Mouse (Mus musculus): ENCODE measurements around the gene Cox6a1. TPM values are rescaled to one million over a fixed set of nuclear protein-coding genes. Genes with fewer than 3 reads are reported as not detected.
"Not testable (repeated sequence)": the region's sequence is repeated elsewhere in the genome, so short reads cannot be mapped to it uniquely, and the experiment has no call there.

The Cox6a1 gene
- total RNA-seq (2021): 100 to 1,000 TPM; 273 to 280 TPM
- long read RNA-seq, experiment 1, transcript Cox6a1-202 (2 exons, 620 nt): minor isoform, 13 of 201 reads
- long read RNA-seq, experiment 1, transcript Cox6a1-201 (3 exons, 571 nt): major isoform, 180 of 201 reads
- long read RNA-seq, experiment 1, partial matches to known transcripts: 3 of 201 reads
- long read RNA-seq, experiment 1, other reads (novel, unspliced or antisense): 5 of 201 reads
- long read RNA-seq, experiment 2, transcript Cox6a1-201 (3 exons, 571 nt): major isoform, 221 of 239 reads
- long read RNA-seq, experiment 2, transcript Cox6a1-202 (2 exons, 620 nt): minor isoform, 10 of 239 reads
- long read RNA-seq, experiment 2, partial matches to known transcripts: 5 of 239 reads
- long read RNA-seq, experiment 2, other reads (novel, unspliced or antisense): 3 of 239 reads

DNA sequence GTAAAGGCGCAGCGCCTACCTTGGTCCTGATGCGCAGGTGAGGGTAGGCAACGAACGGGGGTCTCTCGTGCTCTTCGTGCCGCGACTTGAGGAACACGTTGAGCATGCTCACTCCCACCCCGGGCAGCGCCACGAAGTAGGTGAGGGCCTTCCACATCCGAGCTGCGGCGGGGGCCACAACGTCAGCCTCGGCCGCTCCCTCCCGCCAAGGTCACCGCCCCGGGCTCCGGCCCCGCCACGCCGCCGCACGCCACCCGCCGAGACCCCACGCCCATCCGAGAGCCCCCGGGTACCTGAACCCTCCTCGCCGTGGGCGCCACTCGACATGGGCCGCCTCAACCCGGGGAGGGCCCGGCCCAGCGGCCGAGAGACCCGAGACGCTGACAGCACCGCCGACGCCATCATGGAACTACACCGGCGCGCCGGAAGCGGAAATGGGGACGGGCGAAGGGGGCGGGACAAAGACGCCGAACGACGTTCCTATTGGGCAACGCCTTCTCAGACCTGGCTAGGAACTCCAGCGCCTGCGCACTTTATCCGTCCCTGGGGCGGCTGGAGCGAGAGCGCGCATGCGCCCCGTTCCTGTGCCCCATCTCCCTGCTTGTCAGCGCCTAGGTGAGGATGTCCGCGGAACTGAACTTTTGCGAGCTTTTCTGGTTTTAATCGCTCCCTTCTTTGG, at the start of gene Cox6a1:
TSS of gene Cox6a1 (minus strand) at position 436 of the 679 bp plus-strand sequence.
- peak; percentile 97 to 99 for DNase-seq

- no peak for DNase-seq
Observed at GRCm38 (mm10) chr5:115397839-115398780, 49.3 kb upstream of the Cox6a1 start.

GRCm38 (mm10) chr5:115396654-115397053, 47.9 kb upstream of the Cox6a1 start:
- no peak for DNase-seq

- no peak for DNase-seq
Observed at GRCm38 (mm10) chr5:115394836-115395235, 46.1 kb upstream of the Cox6a1 start.

GRCm38 (mm10) chr5:115394223-115394622, 45.4 kb upstream of the Cox6a1 start:
- DNase-seq: no peak

DNA sequence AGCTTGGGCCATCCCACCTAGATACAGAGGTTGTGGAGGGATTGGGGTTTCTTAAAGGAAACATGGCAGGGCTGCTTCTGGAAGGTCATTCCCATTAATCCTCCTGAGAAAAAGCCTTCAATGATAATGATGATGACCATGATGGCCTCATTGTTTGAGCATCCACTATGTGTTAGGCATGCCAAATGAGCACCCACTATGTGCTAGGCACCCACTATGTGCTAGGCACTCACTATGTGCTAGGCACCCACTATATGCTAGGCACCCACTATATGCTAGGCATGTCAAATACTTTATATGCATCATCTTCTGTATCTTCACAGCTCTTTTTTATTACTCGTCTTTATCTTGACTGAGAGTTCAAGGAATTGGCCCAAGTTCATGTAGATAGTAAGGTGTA, 44.2 kb upstream of the Cox6a1 start:
- DNase-seq: no peak

DNA sequence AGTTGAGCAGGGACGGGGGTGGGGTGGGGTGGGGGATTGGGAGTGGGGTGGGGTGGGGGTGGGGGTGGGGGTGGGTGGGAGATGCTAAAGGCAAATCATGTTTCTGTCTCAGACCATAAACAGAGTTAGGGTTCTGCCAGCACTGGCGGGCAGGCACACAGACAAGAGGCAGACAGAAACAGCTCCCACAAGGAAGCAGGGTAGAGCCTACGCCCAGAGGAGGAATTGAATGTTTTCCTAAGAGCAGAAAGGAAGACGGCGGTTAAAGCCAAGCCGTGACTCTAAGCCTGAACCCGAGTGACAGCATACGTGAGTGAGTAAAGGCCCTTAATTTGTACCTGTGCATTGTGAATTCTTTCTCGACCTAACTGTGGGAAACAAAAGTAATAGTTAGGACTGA, 43.2 kb upstream of the Cox6a1 start:
- DNase-seq: no peak

DNA sequence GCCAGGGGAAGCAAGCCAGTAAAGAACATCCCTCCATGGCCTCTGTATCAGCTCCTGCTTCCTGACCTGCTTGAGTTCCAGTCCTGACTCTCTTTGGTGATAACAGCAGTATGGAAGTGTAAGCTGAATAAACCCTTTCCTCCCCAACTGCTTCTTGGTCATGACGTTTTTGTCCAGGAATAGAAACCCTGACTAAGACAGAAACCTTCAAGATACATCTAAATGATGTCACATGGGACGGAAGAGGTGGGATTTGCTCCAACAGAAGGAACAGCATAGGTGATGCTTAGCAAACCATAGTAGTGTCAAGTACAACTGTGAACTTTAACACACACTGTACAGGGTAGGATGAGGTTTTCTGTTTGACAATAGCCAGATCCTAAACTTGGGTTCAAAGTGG, 30.1 kb upstream of the Cox6a1 start:
- DNase-seq: not testable (repeated sequence)

GRCm38 (mm10) chr5:115375436-115375835, 26.7 kb upstream of the Cox6a1 start:
- DNase-seq: no peak

DNA sequence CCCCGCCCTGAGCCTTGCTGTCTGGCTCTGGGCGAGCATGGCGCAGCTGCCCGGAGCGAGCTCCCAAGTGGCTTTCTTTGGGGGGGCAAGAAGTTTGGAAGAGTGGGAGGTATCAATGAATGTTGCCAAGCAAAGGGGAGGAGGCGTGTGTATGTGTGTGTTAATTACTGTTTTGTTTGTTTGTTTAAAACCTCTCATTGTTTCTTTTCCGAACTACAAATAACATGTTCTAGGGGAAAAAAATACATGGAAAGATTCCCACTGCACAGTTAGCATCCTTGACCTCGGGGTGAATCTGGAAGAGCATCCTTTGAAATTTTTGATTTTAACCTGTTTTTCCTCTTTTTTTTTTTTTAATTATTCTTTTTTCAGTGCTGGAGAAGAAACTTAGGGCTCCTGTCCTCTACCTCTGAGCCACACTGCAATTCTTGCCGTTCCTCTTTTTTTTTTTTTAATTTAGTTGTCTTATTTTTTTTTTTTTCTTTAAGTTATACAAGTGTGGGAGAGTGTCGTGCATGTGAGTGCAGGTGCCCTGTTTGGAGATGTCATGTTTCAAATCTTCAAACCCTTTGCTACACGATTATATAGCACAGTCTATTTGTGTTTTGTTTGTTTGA, 25.5 kb upstream of the Cox6a1 start:
- DNase-seq: no peak

DNA sequence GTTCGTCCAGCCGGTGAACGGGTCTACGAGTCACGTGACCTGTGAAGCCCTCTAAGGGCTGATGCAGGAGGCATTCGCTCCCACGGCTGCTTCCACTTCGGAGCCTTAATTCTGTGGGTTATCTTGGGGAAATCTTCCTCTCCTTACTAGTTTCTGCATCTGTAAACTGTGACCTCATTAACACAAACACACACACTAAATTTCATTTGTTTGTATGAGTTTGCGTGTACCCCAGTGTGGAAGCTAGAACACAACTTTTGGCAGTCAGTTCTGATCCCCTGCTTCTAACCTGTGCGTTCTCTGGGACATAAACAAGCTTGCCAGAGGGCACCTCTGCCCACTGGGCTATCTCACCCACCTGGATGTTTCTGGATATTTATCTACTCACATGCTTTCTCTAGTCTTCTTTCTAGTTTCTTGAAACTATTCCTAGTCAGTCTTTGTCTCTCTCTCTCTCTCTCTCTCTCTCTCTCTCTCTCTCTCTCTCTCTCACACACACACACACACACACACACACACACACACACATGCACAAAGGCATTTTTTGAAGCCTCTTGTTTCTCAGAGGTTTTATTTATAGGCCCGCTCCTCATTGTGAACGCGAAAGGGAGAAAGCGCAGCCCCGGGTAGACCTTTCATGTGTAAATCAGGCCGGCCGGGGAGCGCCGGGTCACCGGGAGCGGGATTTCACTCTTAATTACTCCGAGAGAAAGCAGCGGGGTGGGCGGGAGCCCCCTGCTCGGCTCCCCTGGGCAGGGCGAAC, 24.8 kb upstream of the Cox6a1 start:
- no peak for DNase-seq

DNA sequence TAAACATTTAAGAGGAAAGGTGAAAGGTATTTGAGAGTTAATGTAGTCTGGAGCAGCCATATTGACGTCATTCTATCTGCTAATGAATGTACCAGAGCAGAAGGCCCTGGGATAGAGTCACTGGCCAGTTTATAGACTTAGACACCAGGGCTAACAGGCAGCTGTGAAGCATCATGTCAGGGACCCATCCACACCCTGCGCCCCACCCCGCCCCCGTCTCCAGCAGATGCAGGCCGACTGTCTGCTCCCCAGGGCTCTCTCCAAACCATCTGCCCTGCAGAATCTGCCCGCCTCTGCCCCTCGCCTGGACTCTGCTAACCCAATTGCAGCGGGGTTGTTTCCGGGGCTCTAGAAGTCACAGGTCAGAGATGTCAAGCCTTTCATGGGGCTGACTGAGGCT, 23.0 kb upstream of the Cox6a1 start:
- DNase-seq: no peak

DNA sequence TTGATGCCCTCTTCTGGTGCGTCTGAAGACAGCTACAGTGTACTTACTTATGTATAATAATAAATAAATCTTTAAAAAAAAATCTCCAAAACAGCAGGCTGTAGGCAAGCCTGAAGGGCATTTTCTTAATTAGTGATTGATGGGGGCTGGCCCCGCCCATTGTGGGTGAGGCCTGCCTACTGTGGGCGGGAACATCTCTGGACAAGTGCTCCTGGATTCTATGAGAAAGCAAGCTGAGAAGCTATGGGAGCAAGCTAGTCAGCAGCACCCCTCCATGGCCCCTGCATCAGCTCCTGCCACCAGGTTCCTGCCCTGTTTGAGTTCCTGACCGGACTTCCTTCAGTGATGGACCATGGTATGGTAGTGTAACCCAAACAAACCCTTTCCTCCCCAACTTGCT, 16.0 kb upstream of the Cox6a1 start:
- no peak for DNase-seq

DNA sequence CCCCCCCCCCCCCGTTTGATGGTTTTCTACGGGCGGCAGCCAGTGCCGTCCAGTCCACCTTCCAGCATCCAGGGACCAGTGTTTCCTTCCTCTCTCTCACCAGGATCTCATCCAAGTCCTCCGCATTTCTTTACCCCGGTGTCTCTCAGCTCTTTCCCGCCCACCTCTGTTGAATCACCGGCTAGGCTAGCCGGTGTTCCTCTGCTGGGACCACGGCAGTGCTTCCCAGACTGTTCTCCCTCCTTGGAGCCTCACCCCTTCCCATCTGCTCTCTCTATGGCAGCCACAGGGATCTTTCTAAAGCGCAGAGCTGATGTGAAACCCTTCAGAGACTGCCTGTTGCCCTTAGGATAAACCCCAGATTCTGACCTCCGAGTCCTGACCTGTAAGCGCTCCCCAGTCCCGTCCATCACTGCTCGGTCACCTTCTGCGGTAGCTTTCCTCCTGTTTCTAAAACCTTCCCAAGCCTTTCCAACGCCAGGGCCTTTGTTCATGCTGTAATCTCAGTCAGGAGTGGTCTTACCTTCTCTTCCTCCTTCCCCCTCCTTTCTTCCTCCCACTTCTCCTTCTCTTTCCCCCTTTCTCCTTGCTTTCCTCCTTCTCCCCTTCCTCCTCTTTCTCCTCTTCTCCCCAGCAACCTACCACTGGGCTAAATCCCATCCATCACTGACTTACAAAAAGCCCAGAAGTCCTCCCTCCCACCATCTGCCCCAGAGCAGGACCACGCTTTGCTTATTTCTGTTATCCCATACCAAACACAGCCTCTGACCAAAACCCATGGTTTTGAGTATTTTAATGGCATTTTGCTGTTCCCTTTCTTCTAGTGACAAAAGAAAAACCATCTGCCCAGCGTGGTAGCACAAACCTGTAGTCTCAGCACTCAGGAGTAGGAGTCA, 14.3 kb upstream of the Cox6a1 start:
- no peak for DNase-seq

- no peak for DNase-seq
Observed at GRCm38 (mm10) chr5:115362216-115362615, 13.4 kb upstream of the Cox6a1 start.

- no peak for DNase-seq
Observed at GRCm38 (mm10) chr5:115359851-115360372, 11.1 kb upstream of the Cox6a1 start.

DNA sequence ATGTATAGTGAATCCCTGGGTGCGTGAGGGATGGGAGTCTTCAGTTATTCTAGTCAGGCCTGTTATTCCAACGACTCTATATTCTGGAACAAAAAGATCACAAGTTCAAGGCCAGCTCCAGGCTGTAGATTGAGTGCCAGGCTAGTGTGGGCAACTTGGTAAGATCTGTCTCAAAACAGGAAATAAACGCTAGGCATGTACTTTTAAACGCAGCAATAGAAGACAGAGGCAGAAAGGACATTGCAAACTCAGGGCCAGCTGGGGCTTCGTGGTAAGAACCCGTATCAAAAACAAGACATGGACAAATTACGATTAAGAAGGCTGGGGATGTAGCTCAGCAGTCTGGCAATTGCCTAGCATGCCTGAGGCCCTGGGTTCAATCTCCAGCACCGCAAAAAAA, 10.7 kb upstream of the Cox6a1 start:
- DNase-seq: no peak

GRCm38 (mm10) chr5:115358872-115359271, 10.1 kb upstream of the Cox6a1 start:
- peak; percentile 72 to 90 for DNase-seq

GRCm38 (mm10) chr5:115355070-115355469, 6.3 kb upstream of the Cox6a1 start:
- DNase-seq: no peak

DNA sequence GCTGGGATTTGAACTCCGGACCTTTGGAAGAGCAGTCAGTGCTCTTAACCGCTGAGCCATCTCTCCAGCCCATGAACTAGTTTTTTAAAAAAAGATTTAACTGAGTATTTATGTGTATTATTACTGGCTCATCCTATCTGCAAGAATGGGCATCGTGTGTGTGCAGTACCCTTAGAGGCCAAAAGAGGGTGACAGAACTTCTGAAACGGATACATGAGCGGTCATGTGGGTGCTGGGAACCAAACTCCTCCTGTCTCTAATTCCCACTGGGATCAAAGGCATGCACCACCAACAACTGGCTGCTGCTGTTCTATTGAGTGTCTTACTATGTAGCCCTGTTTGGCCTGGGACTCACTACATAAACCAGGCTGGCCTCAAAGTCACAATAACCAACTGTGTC, 2.6 kb upstream of the Cox6a1 start:
- no peak for DNase-seq

Measured in heart, adult 18-20 months (tissue).